Mouse (Mus musculus) small intestine, adult 2 months (tissue): ENCODE data around the gene Krtap1-5.

Experiments
- CTCF ChIP-seq: fragments of 200-500 bp; IDR thresholded peaks from 2 replicates; pipeline ENCODE4 v1.5.1; 2012; ENCODE audit warnings: low read depth, mild to moderate bottlenecking, control low read depth, inconsistent platforms, low read length, moderate library complexity, mixed read lengths; ENCODE audit not compliant: insufficient replicate concordance, insufficient read length; ENCODE audit errors: extremely low read depth
- POLR2A ChIP-seq: fragments of 200-500 bp; IDR thresholded peaks from 2 replicates; pipeline ENCODE4 v1.6.1; 2012; ENCODE audit warnings: low read depth, mild to moderate bottlenecking, control low read depth, inconsistent platforms, low read length, moderate library complexity

DNA sequence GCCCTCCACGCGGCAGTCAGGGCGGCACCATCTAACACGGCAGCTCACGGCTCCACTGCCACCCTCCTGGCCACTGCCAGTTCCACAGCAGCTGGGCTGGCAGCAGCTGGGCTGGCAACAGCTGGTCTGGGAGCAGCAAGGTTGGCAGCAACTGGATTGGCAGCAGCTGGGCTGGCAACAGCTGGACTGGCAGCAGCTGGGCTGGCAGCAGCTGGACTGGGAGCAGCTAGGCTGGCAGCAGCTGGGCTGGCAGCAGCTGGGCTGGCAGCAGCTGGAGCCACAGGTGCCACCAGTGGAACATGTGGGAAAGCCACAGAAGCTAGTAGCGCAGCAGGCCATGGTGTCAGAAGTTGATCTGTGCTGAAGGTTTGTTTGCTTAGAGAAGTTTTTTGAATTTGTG, 10.2 kb upstream of the Krtap1-5 start, which contains the start of gene Krtap1-3:
- no peak for TF ChIP-seq CTCF
- no peak for TF ChIP-seq POLR2A
